Mouse (Mus musculus) layer of hippocampus, adult 11-12 months (tissue): ENCODE measurements around the gene Mup11.
"Not testable (repeated sequence)": the region's sequence is repeated elsewhere in the genome, so short reads cannot be mapped to it uniquely, and the experiment has no call there.

ENCODE experiments used
- DNase-seq: peaks from one replicate; pipeline ENCODE4 v3.0.0; 2022; ENCODE audit warnings: low spot score

The Mup11 gene

DNA sequence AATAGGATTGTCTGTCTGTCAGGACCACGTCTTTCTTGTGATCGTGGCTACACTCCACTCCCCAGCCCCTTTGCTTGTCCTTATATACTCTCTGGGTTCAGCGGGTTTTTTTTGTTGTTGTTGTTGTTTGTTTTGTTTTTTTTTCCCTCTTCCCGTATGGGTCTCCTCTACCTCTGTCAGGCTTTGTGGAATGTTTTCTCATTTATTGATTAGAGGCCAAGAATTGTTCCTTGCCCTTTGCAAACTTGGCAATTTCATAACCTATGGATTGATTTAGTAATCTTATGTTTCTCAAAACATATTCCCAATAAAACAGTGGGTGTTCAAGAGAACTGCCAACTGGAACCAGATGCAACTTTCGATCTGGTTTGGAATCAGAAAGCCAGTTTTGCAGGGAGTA is at the start of gene Mup11:
Mup11 (minus strand) TSS at position 101 of the 400 bp plus-strand sequence.
- not testable (repeated sequence) for DNase-seq
